Mouse (Mus musculus): ENCODE measurements around the gene Taco1. TPM values are rescaled to one million over a fixed set of nuclear protein-coding genes. Genes with fewer than 3 reads are reported as not detected.

Taco1 gene
- total RNA-seq, 2 experiments from 2014 or later = 18.0 to 20.2 TPM

DNA sequence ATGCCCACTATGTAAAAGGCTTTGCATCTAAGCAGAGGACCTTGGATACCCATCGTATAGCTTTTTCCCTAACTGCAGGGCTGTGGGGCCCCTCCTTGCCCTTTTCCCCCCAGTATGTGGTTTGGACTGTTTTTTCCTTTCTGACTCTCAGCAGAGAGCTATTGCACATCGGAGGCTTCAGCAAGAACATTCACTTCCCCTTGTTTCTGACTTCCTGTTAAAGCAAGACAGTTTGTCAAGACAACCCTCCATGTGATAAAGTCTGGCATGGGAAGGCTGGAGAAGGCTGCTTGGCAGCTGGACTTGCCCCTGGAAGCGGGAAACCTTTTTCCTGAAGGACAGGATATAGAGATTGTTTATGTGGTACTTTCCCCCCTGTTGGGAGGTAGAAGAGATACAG, 56.9 kb downstream of the Taco1 start:
- intact Hi-C loops (cut with DNase I) = no loop called here
- DNase-seq (ENCODE audit: extremely low spot score in 1 of 2, low spot score in 2 of 2) = no peak
- TF ChIP-seq CTCF (IDR thresholded peaks at IDR 0.05) = no peak
- peak overlapping the region; percentile 5; the same call in 1 of the 2 replicates for H3K27ac ChIP-seq
- H3K4me3 ChIP-seq = no peak overlapping the region

Other genes starting within 250 kb of the Taco1 start
- 10 to 100 TPM; 87.9 to 92.8 TPM for gene Cyb561, start 112.7 kb upstream of the Taco1 start, total RNA-seq (2021)
- gene Ace, start 98.1 kb upstream of the Taco1 start, total RNA-seq (2021) = 10 to 100 TPM in 1 of 2 experiments, 1 to 10 TPM in 1; 9.1 to 13.0 TPM
- not detected for gene Ace3, start 71.4 kb upstream of the Taco1 start, total RNA-seq (2021)
- gene Kcnh6, start 57.9 kb upstream of the Taco1 start, total RNA-seq (2021) = 1 to 10 TPM; 2.3 to 2.4 TPM
- 100 to 1,000 TPM; 134 to 142 TPM for gene Dcaf7, start 29.2 kb upstream of the Taco1 start, total RNA-seq (2021)
- 10 to 100 TPM; 29.5 to 31.7 TPM for gene Map3k3, start 18.6 kb downstream of the Taco1 start, total RNA-seq (2021)
- gene Gm10840, start 94.8 kb downstream of the Taco1 start, total RNA-seq (2021) = not detected
- gene Limd2, start 94.8 kb downstream of the Taco1 start, total RNA-seq (2021) = 10 to 100 TPM; 78.1 to 96.5 TPM
- 10 to 100 TPM; 30.9 to 31.5 TPM for gene Strada, start 136.1 kb downstream of the Taco1 start, total RNA-seq (2021)
- gene Ccdc47, start 150.3 kb downstream of the Taco1 start, total RNA-seq (2021) = 10 to 100 TPM; 83.2 to 84.8 TPM
- gene Ddx42, start 150.9 kb downstream of the Taco1 start, total RNA-seq (2021) = 10 to 100 TPM; 63.4 to 68.7 TPM
- gene Ftsj3, start 190.0 kb downstream of the Taco1 start, total RNA-seq (2021) = 10 to 100 TPM; 30.1 to 31.1 TPM
- 100 to 1,000 TPM; 187 to 209 TPM for gene Psmc5, start 190.1 kb downstream of the Taco1 start, total RNA-seq (2021)
- gene Smarcd2, start 206.9 kb downstream of the Taco1 start, total RNA-seq (2021) = 10 to 100 TPM; 16.5 to 18.8 TPM
- not detected for gene Tcam1, start 210.6 kb downstream of the Taco1 start, total RNA-seq (2021)
- not detected for gene Gh, start 235.8 kb downstream of the Taco1 start, total RNA-seq (2021)
- gene Cd79b, start 248.7 kb downstream of the Taco1 start, total RNA-seq (2021) = not detected